Mouse (Mus musculus) G1E (cell line): ENCODE data around the gene Vmn1r142.
"Not testable (repeated sequence)": the region's sequence is repeated elsewhere in the genome, so short reads cannot be mapped to it uniquely, and the experiment has no call there.

Experiments used
- CTCF ChIP-seq: IDR thresholded peaks from 2 replicates; pipeline ENCODE4 v1.5.1; 2012; ENCODE audit warnings: low read depth, low read length, inconsistent platforms, mixed read lengths
- GATA1 ChIP-seq: IDR thresholded peaks from 2 replicates; pipeline ENCODE4 v1.6.1; 2012; ENCODE audit warnings: borderline replicate concordance, low read length, inconsistent platforms, mixed read lengths
- GATA2 ChIP-seq: IDR thresholded peaks from 2 replicates; pipeline ENCODE4 v1.6.1; 2012; ENCODE audit warnings: low read depth, low read length, inconsistent platforms, borderline replicate concordance
- POLR2AphosphoS5 ChIP-seq: IDR thresholded peaks from 2 replicates; pipeline ENCODE4 v1.6.1; 2012; ENCODE audit warnings: low read depth, low read length, inconsistent platforms; ENCODE audit not compliant: insufficient replicate concordance
- TAL1 ChIP-seq: conservative IDR thresholded peaks from 2 replicates; pipeline ENCODE4 v1.6.1; 2012; ENCODE audit warnings: low read depth, low read length, inconsistent platforms, mixed read lengths

GRCm38 (mm10) chr7:22201164-22201563 is 37.3 kb upstream of the Vmn1r142 start, which contains the start of gene Gm8653:
- TF ChIP-seq GATA1, CTCF, TAL1, GATA2, POLR2AphosphoS5: not testable (repeated sequence)
